Mouse (Mus musculus) C2C12 (cell line): Measurements from ENCODE around the gene Ints7. TPM values are rescaled to one million over a fixed set of nuclear protein-coding genes. Genes with fewer than 3 reads are reported as not detected.

Experiments
- H3K27me3 ChIP-seq: one replicate; pipeline ENCODE4 v1.6.1; 2011; ENCODE audit not compliant: control insufficient read depth, insufficient read depth, insufficient read length
- H3K36me3 ChIP-seq: one replicate; pipeline ENCODE4 v1.6.1; 2011; ENCODE audit not compliant: control insufficient read depth, insufficient read depth
- H3K4me3 ChIP-seq: one replicate; pipeline ENCODE4 v1.5.1; 2011; ENCODE audit warnings: mild to moderate bottlenecking, control low read depth; ENCODE audit not compliant: poor library complexity, insufficient read depth, severe bottlenecking
- H3K79me2 ChIP-seq: one replicate; pipeline ENCODE4 v1.6.1; 2011; ENCODE audit not compliant: control insufficient read depth, insufficient read depth
- H3K79me3 ChIP-seq: one replicate; pipeline ENCODE4 v1.6.1; 2011; ENCODE audit warnings: low read depth, control low read depth
- H3ac ChIP-seq: one replicate; pipeline ENCODE3; 2011; ENCODE audit warnings: low read depth; ENCODE audit not compliant: control insufficient read depth, insufficient read length
- CEBPB ChIP-seq: IDR thresholded peaks from one replicate; pipeline ENCODE4 v1.6.1; 2011; ENCODE audit warnings: low read depth, mild to moderate bottlenecking, control low read depth, moderate library complexity
- CTCF ChIP-seq: IDR thresholded peaks from one replicate; pipeline ENCODE4 v1.5.1; 2011; ENCODE audit not compliant: control insufficient read depth, insufficient read depth, insufficient read length
- FOSL1 ChIP-seq: IDR thresholded peaks from one replicate; pipeline ENCODE4 v1.8.0; 2011; ENCODE audit warnings: mild to moderate bottlenecking, low read length; ENCODE audit not compliant: poor library complexity, insufficient read depth, severe bottlenecking
- MAX ChIP-seq: IDR thresholded peaks from one replicate; pipeline ENCODE4 v1.6.1; 2011; ENCODE audit warnings: mild to moderate bottlenecking, control low read depth
- MYOD1 ChIP-seq: IDR thresholded peaks from one replicate; pipeline ENCODE4 v1.6.1; 2011; ENCODE audit warnings: low read depth; ENCODE audit not compliant: control insufficient read depth, insufficient read length
- MYOG ChIP-seq: IDR thresholded peaks from one replicate; pipeline ENCODE4 v1.6.1; 2011; ENCODE audit not compliant: control insufficient read depth, insufficient read length; ENCODE audit errors: extremely low read depth
- USF1 ChIP-seq: IDR thresholded peaks from one replicate; pipeline ENCODE4 v1.6.1; 2011; ENCODE audit warnings: low read depth, mild to moderate bottlenecking, control low read depth, moderate library complexity
- polyA plus RNA-seq: library from polyadenylated mRNA; unstranded; fragments of >200 nt; fragmentation: generic; extraction: Trizol; gene quantifications from one replicate; pipeline ENCODE4 v1.2.1, GENCODE M21; 2012; ENCODE audit warnings: missing spikeins

Ints7 gene
- polyA plus RNA-seq, 1 experiment, result 24.1 TPM

GRCm38 (mm10) chr1:191534896-191535295 is 40.5 kb upstream of the Ints7 start:
- no peaks in the 10 kb centered on the region for H3K79me3 ChIP-seq
- no peaks in the 10 kb centered on the region for H3K27me3 ChIP-seq
- H3K79me2 ChIP-seq, result no peaks in the 10 kb centered on the region
- H3K4me3 ChIP-seq, result no peak overlapping the region
- peaks cover 53% of the 10 kb centered on the region for H3K36me3 ChIP-seq
- TF ChIP-seq MAX, result no peak
- no peak for TF ChIP-seq MYOD1
- no peak for TF ChIP-seq MYOG
- no peak overlapping the region for H3ac ChIP-seq

GRCm38 (mm10) chr1:191540300-191540699 is 35.1 kb upstream of the Ints7 start:
- TF ChIP-seq USF1, result no peak
- TF ChIP-seq CEBPB, result no peak
- no peak for TF ChIP-seq CTCF
- TF ChIP-seq MYOG, result no peak
- no peak for TF ChIP-seq MAX
- no peak for TF ChIP-seq FOSL1
- TF ChIP-seq MYOD1, result no peak
- Histone ChIP-seq H3K79me3 (peaks cover 2% of the 10 kb centered on the region), H3K79me2 (no peaks in the 10 kb centered on the region), H3K36me3 (peaks cover 89% of the 10 kb centered on the region), H3K4me3 (no peak overlapping the region), H3ac (no peak overlapping the region), H3K27me3 (no peaks in the 10 kb centered on the region)

GRCm38 (mm10) chr1:191541014-191541413 is 34.4 kb upstream of the Ints7 start:
- Histone ChIP-seq H3K79me2 (no peaks in the 10 kb centered on the region), H3K27me3 (no peaks in the 10 kb centered on the region), H3K79me3 (peaks cover 2% of the 10 kb centered on the region), H3K36me3 (peaks cover 91% of the 10 kb centered on the region), H3ac (no peak overlapping the region), H3K4me3 (no peak overlapping the region)
- TF ChIP-seq MYOD1 (no peak), MAX (no peak), FOSL1 (no peak), CEBPB (no peak), USF1 (no peak), CTCF (no peak), MYOG (no peak)

- Histone ChIP-seq H3K79me2 (no peaks in the 10 kb centered on the region), H3K27me3 (no peaks in the 10 kb centered on the region), H3K36me3 (peaks cover 91% of the 10 kb centered on the region), H3K79me3 (peaks cover 2% of the 10 kb centered on the region), H3K4me3 (no peak overlapping the region), H3ac (no peak overlapping the region)
- TF ChIP-seq MYOG, result no peak
- no peak for TF ChIP-seq CEBPB
- no peak for TF ChIP-seq MYOD1
- no peak for TF ChIP-seq FOSL1
- no peak for TF ChIP-seq CTCF
- TF ChIP-seq USF1, result no peak
- TF ChIP-seq MAX, result no peak
Measured at GRCm38 (mm10) chr1:191541619-191542018, 33.8 kb upstream of the Ints7 start.

- peaks cover 2% of the 10 kb centered on the region for H3K79me3 ChIP-seq
Measured at GRCm38 (mm10) chr1:191543747-191544146, 31.7 kb upstream of the Ints7 start.

GRCm38 (mm10) chr1:191550786-191551185 is 24.6 kb upstream of the Ints7 start:
- H3K4me3 ChIP-seq, result no peak overlapping the region
- no peaks in the 10 kb centered on the region for H3K79me3 ChIP-seq
- no peaks in the 10 kb centered on the region for H3K27me3 ChIP-seq
- no peak overlapping the region for H3ac ChIP-seq
- peaks cover 79% of the 10 kb centered on the region for H3K36me3 ChIP-seq
- no peak for TF ChIP-seq FOSL1
- no peak for TF ChIP-seq USF1
- TF ChIP-seq MAX, result no peak
- no peaks in the 10 kb centered on the region for H3K79me2 ChIP-seq

More at GRCm38 (mm10) chr1:191543747-191544146, 31.7 kb upstream of the Ints7 start:
- Histone ChIP-seq H3ac (no peak overlapping the region), H3K79me2 (no peaks in the 10 kb centered on the region), H3K36me3 (peaks cover 94% of the 10 kb centered on the region), H3K27me3 (no peaks in the 10 kb centered on the region), H3K4me3 (no peak overlapping the region)
- TF ChIP-seq MYOG (no peak), MAX (no peak), FOSL1 (no peak), CTCF (no peak)
